Mouse (Mus musculus) adrenal gland, postnatal 25 days (tissue): ENCODE measurements around the gene Itga2b. TPM values are rescaled to one million over a fixed set of nuclear protein-coding genes. Genes with fewer than 3 reads are reported as not detected.

Source experiments
- DNase-seq: peaks from one replicate; pipeline ENCODE4 v3.0.0; 2021; ENCODE audit warnings: mixed read lengths
- long read RNA-seq: library from polyadenylated mRNA; stranded (forward); transcript quantifications from one replicate; pipeline ENCODE4 v2.0.0, GENCODE M21; 2021
- total RNA-seq: library from RNA; stranded (reverse); gene quantifications from 2 replicates; pipeline ENCODE4 v1.2.3, GENCODE M21; 2021

Itga2b gene
- total RNA-seq = 2.2 and 4.7 TPM in 2 replicates
- long read RNA-seq, partial matches to known transcripts = 1 of 3 reads
- long read RNA-seq, other reads (novel, unspliced or antisense) = 0 of 3 reads

DNA sequence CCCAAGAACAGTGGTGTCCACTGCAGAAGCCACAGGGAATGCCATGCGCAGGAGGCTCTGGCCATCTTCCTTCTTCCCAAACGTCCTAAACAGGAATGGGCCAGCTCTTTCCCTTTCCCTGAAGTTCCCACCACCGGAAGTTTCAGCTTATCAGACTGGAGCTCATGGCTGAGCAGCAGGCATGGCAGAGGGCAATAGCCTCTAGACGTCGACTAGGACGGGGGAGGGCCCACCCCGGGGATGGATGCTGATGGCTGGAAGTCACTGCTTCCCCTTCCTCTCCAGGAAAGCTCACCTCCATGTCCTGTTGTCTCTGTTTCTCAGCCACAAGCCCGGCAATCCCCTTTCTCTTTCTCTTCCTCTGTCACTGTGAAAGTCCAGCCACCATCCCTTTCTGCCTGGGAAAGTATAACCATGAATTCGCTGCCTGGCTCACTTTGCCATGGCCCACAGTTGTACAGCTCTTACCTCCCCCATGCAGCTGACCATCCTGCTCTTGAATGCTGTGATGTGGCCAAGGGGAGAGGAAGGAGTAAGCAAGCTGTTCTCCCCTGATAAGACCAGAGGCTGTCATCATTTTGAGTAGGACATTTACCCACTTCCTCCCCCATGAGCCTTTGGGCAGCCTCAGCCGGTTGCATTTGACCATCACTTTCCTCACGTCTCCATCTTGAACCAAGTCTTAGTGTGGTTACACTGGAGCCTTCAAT, at the start of gene Itga2b:
Itga2b (minus strand) TSS at position 475 of the 710 bp plus-strand sequence.
- no peak for DNase-seq

DNA sequence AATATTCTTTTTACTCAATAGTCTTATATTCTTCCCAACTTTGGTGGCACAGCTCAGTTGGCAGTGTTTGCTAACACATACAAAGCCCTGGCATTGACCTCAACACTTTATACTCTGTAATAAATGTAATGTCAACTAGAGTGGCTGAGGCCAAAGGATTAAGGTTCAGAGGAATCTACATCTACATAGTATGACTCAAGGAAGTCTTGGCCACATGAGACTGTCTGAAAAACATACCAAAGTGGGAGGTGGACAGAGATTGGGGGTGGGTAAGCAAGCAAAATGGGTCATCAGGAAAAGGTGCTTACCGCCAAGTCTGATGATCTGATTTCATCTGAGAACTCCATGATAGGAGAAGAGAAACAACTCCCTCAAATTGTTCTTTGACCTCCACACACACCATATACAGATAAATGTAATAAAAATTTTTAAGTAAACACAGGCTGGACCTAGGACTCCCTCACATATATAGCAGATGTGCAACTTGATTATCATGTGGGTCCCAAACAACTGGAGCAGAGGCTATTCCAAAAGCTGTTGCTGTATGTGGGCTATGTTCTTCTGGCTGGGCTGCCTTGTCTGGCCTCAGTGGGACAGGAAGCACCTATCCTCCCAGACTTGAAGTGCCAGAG, 45.0 kb upstream of the Itga2b start:
- DNase-seq = no peak

DNA sequence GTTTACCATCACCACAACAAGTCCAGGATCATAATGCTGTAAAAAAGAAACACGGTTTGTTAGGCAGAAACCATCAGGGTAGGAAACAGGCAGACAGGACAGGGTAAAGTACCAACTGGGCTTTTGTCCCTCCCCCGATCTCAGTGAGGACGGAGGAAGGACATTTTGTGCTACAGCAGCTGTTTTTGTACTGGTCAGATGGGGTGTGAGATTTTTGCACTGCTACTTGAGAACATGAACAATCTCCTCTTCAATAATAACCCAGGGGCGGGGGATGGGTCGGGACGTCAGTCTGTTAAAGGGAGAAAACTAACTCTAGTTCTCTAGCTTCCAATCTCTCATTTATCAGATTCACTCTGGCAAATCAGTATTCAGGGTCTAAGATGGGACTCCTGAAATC, 40.3 kb upstream of the Itga2b start:
- DNase-seq = no peak

DNA sequence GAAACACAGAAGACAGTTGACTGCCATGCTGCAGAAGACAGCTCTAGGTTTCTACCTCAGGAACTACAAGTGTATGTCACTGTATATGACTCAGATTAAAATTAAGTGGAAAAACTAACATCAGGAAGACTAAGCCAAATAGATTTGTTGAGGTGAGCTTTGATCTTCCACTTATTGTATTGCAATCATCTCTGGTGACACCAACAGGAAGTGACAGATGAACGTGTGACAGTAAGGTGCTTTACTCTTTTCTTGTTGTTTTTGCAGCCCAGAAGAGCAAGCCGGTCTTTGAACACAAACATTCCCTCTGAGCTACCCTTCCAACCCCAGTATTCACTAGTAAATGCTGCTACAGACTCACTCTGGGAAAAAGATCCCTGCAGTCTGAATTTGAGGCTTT, 26.8 kb upstream of the Itga2b start:
- DNase-seq = no peak

DNA sequence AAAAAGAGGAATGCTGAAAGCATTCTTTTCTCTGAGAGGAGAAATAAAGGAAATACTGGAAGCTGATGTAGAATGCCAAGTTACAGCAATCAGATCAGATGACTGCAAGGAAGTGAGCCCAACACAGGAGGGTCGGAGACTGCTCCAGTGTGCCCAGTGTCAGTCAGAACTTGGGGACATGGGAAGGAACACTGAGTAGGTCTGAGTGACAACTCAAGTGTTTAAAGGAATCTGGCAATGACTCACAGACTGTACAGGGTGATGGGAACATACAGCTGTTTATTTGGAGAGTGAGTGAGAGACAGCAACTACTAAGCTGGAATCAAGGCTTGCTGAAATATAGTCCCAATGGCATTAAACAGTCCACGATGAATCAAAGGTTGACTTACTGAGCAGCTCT, 26.3 kb upstream of the Itga2b start:
- no peak for DNase-seq

DNA sequence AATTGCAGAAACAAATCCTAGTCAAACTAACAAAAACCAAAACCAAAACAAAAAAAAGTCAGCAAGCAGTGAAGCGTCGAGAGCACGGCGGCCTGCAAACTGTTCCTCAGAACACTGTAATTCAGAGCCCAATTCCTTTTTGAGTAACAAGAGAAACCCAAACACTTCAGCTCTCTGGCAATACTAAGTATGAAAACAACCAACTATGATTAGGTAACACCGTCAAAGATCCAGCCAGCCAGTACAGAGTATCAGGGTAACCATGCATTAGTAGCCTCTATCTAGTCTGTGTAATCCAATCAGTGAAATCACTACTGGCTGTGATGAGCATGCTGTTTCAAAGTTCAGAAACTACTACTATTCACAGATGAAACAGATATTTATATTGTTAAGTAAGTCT, 25.8 kb upstream of the Itga2b start:
- no peak for DNase-seq

DNA sequence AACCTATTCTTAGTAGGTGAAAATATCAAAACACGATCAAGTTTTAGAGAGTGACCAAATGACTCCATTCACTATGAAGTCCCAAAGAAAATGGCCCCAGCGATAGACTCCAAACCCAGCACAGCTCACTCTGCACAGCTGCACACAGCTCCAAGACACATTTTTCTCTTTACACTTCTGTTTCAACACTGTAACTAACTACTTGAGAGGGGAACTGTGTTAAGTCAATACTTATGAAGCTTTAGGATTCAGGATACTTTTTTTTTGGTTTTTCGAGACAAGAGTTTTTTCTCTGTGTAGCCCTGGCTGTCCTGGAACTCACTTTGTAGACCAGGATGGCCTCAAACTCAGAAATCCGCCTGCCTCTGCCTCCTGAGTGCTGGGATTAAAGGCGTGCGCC, 25.2 kb upstream of the Itga2b start:
- no peak for DNase-seq

DNA sequence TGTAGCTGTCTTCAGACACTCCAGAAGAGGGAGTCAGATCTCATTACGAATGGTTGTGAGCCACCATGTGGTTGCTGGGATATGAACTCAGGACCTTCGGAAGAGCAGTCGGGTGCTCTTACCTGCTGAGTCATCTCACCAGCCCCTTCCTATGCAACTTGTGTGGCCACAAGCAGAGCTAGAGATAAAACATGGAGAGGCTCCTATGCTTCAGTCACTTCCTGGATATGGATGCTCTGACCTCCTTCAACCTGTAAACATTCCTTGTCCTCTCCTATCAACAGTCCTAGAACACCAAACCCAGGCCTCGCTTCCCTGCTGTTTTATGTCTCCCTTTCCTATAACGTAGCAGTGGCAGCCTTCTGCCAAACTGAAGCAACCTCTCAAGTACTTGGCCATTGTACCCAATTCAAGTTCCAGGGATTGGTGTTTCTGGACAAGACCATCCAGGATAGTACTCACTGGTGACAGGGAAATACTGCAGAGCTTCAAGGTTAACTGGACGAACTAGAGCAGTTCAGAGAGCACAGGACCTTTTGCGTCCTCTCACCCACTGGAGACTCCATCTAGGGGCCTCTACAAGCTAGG, 24.2 kb upstream of the Itga2b start:
- DNase-seq = no peak

DNA sequence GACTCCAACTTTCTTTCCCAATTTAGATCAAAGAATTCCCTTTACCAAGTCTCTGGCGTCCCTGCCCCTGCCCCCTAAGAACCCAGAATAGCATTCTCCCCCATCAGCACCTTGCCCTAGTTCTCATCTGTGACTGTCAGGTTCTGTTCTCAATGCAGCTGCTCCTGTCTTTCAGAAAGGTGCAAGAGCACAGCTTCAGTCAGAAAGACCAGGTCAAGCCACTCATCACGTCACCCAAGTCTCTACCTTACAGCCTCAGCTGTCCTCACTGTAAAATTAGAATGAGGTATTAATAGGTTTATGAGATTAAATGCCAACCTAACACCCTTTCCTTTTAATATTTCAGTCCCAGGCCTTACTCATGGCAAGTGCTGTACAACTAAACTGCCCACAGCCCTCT, 23.3 kb upstream of the Itga2b start:
- no peak for DNase-seq

DNA sequence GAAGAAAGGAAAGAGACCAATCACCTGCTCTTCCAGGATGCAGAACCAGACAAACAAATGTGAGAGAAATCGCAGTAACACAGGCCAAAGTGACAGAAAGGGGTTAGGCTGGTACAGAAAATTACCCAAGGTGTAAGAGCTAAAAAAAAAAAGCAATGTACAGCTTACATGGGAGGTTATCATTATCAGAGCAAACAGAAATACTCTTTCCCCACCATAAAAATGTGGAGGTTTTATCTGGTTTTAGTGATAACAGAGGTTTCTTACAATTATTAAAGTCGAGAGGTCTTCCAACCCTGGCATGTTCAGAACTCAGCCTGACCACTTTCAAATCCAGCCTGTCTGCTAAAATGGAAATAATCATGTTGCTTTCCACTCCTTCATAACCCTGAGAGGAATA, 18.0 kb upstream of the Itga2b start:
- DNase-seq = no peak

DNA sequence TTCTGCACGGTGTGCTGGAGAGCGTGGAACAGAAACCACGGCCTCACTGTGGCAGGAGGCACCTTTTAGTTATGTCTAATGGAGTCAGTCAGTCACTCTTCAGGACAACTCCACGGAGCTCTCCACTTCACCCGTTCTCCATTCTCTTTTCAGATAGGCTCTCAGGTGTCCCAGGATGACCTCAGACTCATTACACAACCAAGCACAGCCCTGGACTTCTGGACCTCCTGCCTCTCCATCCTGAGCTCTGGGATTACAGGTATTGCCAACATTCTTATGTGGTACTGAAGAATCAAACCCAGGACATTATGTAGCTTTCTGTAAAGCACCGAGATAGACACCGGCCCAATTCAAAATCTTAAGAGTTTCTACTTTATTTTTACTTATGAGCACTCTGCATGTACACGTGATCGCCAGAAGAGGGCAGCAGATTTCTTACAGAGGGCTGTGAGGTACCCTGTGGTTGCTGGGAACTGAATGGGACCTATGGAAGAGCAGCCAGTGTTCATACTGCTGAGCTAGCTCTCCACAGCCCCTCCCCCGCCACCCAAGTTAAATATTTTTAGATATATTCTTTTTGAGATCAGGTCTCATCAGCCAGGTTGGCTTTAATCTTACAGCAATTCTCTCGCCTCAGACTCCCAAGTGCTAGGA, 16.9 kb upstream of the Itga2b start:
- DNase-seq = peak; percentile 27

DNA sequence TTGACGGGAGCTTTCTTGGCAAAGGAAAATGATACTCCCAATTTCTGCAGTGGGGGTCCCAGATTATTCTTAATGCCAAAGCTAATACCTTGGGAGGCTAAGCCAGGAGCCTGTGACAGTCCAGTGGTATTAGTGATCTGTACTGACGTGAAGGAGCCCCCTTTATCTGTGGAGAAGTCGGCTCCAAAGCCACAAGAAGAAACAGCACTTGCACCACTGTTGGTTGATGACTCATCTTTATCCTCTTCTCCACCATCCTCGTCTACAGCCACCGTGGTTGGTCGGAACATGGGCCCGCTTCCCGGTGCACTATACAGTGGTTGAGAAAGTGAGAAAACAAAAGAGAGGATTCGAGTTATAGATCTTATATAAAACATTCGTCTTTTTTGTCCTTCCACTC, 11.9 kb upstream of the Itga2b start:
- no peak for DNase-seq

DNA sequence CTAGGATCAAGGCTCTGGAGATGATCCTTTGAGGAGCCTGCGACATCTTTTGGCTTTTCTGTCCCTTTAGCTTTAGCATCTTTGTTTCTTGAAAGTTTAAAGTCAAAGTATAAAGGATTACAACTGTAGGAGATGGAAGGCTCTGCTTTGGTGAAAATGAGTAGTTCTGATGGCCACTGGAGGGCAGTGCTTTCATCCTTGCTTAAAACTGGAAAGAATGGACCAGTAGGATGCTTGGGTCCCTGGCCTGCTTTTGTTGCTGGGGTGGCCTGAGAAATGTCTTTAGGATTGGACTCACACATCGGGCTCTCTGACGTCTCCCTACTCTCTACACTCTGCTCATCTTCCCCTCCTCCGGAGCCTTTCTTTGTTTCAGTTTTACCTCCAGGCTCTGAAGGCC, 11.0 kb upstream of the Itga2b start:
- no peak for DNase-seq

DNA sequence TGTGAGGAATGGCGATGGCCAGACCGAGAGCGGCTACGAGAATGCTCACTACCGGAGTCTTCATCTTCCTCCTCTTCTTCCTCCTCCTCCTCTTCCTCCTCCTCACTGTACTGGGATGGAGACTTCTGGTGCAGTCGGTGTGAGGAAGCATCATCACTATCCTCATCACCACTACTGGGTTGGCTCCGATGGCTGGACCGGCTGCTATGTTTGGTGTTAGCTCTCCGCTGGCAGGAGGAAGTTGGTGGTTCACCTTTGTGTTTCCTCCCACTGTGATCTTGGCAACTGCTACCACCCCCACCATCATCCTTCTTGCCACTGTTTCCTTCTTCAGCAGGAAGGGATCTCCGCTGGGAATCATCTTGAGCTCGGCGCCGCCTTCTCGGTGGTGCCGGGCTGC, 10.2 kb upstream of the Itga2b start:
- no peak for DNase-seq

DNA sequence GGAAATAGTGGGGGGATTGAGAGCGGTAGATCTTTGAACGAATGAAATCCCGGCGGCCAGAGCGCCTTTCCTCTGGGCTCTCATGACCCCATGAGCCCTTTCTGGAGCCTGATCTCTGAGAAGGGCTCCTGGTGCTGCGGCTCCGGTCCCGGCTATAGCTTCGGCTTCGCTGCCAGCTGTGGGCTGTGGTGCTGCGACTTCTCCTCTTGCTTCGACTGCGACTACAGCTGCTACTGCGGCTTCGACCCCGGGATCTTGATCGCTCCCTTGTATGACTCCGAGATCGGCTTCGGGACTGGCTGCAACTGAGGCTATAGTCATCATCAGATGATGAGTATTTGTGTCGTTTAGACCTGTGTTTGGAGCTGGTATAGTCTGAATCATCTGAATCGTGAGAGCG, 9.7 kb upstream of the Itga2b start:
- DNase-seq = no peak

DNA sequence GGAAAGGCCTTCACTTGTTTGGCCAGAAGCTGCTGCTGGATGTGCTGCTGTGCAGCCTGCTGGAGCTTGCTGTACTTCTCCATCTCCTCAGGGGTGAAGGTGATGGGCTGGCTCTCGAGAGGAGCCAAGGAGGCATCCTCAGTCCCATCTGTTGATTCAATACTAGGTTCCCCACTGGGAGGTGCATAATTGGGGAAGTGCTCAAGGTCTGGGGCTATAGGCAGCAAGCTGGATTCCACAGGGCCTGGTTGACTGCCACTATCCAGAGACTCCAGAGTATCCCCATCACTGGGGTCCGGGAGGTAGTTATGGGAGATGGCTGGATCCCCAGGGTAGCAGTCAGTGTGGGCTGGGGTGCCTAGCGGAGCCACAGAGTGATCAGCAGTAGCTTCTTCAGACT, 8.7 kb upstream of the Itga2b start:
- no peak for DNase-seq

DNA sequence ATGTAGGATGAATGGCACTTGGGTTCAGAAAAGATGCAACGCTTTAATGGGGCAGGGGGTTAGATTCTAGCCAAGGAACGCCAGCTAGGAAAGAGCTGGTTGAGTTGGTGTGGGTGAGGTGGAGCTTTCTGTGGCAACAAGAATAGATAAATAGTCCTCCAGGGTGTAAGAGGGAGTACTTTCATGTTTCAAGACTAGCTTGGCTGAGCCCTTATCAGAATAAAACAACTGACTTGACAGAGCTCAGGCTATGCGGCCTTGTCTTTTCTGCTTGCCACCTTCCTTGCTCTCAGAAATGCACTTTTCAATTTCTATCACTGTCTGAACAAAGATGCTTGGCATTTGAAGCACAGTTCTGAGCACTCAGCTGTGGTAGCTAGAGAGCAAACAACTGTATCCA, 5.1 kb upstream of the Itga2b start:
- no peak for DNase-seq

DNA sequence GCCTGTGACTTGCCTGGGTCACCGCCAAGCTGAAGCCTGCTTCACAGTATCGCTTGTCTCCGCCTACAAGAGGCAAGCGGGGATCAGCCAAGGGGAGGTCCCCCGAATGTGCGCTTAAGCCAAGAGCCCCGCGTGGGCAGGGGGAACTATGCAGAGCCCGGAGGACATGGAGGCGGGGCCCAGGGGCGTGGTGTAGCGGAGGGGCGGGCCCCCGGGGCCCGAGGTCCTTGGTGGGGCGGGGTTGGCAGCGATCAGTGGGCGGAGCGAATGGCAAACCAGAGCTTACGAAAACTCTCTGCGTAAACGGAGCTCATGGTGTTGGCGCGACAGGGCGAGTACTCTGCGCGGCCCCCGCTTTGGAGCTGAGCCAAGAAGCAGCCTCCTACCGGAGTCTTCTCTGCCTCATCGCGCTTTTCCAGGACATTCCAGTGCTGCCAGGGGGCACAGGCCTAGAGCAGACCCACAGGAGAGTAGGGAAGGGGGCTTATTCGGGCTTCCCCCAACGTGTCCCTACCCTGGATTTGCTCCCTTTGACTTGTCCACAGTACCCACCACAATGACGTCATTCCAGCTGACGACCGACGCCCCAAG, 2.8 kb downstream of the Itga2b start:
- peak; percentile 99 for DNase-seq

DNA sequence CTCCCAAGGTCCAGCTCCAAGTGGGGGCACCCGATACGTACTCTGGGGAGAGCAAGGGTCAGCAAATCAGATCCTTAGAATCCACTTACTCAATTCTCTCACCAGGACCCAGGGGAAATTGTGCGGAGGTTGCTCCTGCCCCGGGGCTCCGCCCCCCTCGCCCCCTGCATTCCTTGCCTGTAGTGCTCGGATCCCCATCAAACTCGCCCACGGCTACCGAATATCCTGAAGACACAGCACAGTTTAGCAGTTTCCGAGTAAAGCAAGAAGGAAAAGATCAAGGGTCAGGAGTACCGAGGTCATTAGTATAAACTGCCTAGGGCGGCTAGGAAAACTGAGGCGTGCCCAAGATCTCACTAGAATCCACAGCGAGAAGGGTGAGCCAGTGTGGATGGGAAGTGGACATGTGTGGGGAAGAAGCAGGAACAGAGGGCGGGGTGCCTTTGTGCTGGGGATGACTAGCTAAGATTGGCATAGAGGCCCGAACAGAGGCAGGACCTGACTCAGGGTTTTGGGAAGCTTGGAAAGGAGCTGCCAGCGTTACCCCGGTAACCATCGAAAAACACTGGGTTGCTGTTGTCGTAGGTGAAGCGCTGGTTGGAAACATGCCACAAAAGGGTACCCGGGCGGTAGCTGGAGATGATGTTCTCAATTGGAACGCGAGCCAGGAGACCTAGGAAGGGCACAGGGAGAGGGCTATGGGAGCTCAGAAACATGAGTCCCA, 4.0 kb downstream of the Itga2b start:
- peak; percentile 66 for DNase-seq

DNA sequence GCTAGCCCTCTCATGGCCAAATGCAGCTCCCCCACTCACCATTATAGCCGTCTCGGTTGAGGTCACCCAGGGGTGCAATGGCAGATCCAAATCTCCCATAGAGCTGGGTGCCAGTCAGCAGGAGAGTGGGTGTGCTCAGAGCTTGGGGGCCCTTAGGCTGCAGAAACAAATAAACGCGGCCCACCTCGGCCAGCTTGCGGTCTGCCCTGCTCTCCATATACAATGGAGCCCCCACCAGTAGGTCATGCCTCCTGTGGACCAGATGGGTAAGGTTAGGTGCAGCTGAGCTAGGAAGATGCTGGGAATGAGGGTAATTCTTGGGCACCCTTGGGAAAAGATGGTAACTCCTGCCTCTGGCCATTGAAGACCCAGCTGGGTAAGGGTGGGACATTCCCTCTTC, 5.0 kb downstream of the Itga2b start:
- DNase-seq = no peak

DNA sequence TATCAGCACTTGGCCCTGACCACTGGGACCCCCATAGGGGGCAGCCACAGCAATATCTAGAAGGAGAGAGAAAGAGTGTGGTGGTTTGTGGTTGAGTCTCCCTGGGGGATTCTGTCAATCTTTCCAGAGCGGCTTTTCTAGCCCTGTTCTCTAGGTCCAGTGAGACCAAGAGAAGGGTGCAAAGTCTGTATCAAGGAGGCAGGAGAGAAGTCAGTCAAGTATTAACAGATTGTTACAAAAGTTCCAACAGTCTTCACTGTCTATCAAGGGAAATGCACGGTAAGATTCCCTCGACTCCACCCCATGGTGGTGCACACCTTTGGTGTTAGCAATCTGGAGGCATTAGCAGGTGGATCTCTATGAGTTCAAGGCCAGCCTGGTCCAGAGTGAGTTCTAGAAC, 8.2 kb downstream of the Itga2b start:
- DNase-seq = no peak

DNA sequence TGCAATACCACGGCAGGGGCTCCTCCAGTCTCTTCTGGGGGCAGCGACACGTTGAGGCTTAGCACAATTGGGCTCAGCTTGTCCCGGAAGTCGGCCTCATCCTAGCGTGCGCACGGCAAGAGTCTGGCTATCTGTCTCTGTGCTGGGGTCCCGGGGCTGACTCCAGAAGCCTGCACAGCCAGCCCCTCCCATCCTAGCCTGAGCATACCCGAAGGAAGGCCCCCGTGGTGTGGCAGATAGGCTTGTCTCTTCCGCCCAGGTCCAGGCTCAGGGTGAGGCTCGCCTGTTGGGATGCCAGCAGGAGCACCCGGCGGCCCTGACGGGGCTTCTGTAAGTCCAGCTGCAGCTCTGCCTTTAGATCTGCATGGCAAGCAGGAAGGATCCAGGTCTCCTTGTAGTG, 9.4 kb downstream of the Itga2b start:
- no peak for DNase-seq
